Mouse (Mus musculus) kidney, postnatal 10 days (tissue): Measurements from ENCODE around the gene Arl4c.

ENCODE experiments used
- DNase-seq: peaks from one replicate; pipeline ENCODE4 v3.0.0; 2021; ENCODE audit warnings: mixed read lengths

Gene Arl4c

GRCm38 (mm10) chr1:88699856-88700791 is 1.9 kb downstream of the Arl4c start:
- DNase-seq = peak; percentile 71

- peak; percentile 73 for DNase-seq
Observed at GRCm38 (mm10) chr1:88699401-88699800, 2.6 kb downstream of the Arl4c start.

GRCm38 (mm10) chr1:88698926-88699325 is 3.1 kb downstream of the Arl4c start:
- no peak for DNase-seq

GRCm38 (mm10) chr1:88698131-88698530 is 3.9 kb downstream of the Arl4c start:
- no peak for DNase-seq

- no peak for DNase-seq
Observed at GRCm38 (mm10) chr1:88696408-88696807, 5.6 kb downstream of the Arl4c start.

- no peak for DNase-seq
Observed at GRCm38 (mm10) chr1:88694353-88694752, 7.7 kb downstream of the Arl4c start.

GRCm38 (mm10) chr1:88692293-88692827 is 9.7 kb downstream of the Arl4c start:
- no peak for DNase-seq

- no peak for DNase-seq
Observed at GRCm38 (mm10) chr1:88690601-88691000, 11.4 kb downstream of the Arl4c start.

- no peak for DNase-seq
Observed at GRCm38 (mm10) chr1:88684765-88685164, 17.3 kb downstream of the Arl4c start.

GRCm38 (mm10) chr1:88681596-88681995 is 20.4 kb downstream of the Arl4c start:
- DNase-seq = no peak

- DNase-seq = no peak
Observed at GRCm38 (mm10) chr1:88680804-88681203, 21.2 kb downstream of the Arl4c start.

- DNase-seq = no peak
Observed at GRCm38 (mm10) chr1:88678231-88678739, 23.7 kb downstream of the Arl4c start.

GRCm38 (mm10) chr1:88670807-88671206 is 31.2 kb downstream of the Arl4c start:
- DNase-seq = no peak

GRCm38 (mm10) chr1:88668846-88669810 is 32.9 kb downstream of the Arl4c start:
- DNase-seq = no peak

- DNase-seq = no peak
Observed at GRCm38 (mm10) chr1:88668353-88668752, 33.7 kb downstream of the Arl4c start.

- DNase-seq = no peak
Observed at GRCm38 (mm10) chr1:88664623-88665022, 37.4 kb downstream of the Arl4c start.

- DNase-seq = no peak
Observed at GRCm38 (mm10) chr1:88662736-88663135, 39.3 kb downstream of the Arl4c start.

GRCm38 (mm10) chr1:88661209-88661608 is 40.8 kb downstream of the Arl4c start:
- no peak for DNase-seq

- DNase-seq = peak; percentile 49
Observed at GRCm38 (mm10) chr1:88658290-88658857, 43.6 kb downstream of the Arl4c start.

- DNase-seq = no peak
Observed at GRCm38 (mm10) chr1:88656096-88656480, 45.9 kb downstream of the Arl4c start.

GRCm38 (mm10) chr1:88655473-88656095 is 46.4 kb downstream of the Arl4c start:
- DNase-seq = no peak
